Mouse (Mus musculus) retina, postnatal 1 day (tissue): ENCODE data around the gene 1700109H08Rik.
A peak's percentile ranks its signal among the peaks of the same experiment; 100 is the strongest.
"Not testable (repeated sequence)": the region's sequence is repeated elsewhere in the genome, so short reads cannot be mapped to it uniquely, and the experiment has no call there.

Source experiments
- DNase-seq: peaks from one replicate; pipeline ENCODE4 v3.0.0-alpha.2; 2012

The 1700109H08Rik gene

DNA sequence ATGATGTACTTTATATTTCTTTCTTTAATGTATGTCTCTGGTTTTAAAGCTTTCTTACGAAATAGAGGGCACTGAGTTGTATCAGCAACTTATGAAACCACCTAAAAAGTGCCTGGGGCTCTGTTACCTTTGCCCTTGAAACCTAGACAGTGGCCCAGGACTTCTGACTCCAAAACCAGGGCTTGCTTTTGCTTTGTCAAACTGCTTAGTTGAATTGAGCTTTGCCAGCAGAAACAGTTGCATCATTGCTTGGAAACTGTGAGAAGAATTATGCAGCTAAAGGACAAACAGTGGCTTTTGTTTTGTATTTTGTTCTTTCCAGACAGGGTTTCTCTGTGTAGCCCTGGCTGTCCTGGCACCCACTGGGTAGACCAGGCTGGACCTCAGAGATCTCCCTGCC, 28.9 kb downstream of the 1700109H08Rik start:
- no peak for DNase-seq

DNA sequence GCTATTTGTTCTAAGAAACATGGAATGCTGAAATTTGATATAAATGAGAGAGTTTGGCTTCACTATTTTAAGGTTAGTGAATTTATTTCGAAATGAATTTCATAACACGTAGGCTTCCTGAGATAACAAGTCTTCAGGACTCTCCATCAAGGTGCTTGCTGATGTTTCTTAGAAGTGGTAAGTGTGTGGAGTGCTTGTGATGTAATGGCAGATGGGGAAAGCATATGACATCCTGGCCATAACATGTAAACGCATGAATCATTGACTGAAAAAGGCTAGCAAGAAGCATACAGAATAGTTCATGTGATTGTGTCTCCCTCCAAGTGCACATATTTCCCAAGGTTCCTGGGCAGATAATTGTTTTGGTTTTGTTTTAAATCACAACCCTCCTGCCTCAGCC, 29.4 kb downstream of the 1700109H08Rik start:
- no peak for DNase-seq

DNA sequence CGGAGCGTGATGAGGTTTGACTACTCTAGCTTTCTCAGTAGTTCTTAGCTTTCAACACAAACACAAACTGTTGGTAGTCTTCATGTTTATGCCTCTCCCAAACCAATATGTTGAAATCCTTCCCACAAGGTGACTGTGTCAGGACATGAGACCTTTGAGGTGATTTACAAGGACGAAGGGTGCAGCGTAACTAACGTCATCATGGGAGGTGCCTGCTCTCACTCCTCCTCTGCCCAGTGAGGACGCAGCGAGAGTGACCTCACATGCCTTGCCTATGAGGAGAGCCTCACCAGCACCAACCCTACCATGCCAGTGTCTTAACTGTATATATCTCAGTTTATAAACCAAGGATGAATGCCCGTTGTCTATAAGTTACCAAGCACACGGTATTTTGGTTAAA, 35.7 kb downstream of the 1700109H08Rik start:
- DNase-seq = no peak

DNA sequence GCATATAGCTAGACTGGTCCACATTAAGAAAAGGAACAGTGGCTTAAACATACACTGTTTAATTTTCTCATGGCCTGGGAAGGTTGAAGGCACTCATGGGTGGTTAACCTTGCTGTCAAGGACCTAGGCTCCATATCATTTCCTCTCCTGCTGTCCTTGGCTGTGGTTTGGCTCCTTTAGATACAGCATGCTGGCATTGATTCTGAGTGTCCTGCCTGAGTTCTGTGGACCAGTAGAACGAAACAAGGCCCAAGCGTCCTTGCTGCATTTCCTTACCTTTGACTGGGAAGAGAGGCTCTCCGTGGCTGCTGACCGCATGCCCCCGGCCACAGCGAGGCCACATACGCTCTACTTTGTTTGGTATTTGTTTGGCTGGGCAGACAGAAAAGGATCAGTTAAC, 37.9 kb downstream of the 1700109H08Rik start:
- no peak for DNase-seq

DNA sequence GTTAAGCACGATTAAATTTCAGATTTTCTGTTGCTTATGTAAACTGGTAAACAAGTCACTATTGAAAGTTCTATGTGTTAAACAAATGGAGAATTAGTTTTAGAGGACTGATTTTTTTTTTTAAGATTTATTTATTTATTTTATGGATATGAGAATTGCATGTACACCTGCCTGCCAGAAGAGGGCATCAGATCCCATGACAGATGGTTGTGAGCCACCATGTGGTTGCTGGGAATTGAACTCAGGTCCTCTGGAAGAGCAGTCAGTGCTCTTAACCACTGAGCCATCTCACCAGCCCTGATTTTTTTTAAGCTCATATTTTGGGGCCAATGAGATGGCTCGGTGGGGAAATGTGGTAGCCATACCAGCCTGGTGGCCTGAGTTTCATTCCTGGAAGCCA, 40.5 kb downstream of the 1700109H08Rik start:
- not testable (repeated sequence) for DNase-seq

DNA sequence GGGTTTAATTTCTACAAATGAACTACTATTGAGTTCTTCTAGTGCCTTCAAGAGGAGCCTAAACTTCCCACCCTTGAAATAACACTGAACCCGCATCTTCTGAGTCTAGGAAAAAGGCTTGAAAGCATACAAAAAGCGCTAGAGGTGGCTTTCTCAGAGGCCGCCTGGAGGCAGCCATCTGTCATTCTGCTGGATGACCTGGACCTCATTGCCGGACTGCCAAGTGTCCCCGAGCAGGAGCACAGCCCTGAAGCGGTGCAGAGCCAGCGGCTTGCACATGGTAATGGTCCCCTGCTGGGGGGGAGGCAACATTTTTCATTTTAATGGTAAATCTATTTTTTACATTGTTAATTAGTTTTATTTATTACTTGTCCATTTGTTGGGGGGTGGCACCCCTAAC, 49.1 kb downstream of the 1700109H08Rik start:
- no peak for DNase-seq

DNA sequence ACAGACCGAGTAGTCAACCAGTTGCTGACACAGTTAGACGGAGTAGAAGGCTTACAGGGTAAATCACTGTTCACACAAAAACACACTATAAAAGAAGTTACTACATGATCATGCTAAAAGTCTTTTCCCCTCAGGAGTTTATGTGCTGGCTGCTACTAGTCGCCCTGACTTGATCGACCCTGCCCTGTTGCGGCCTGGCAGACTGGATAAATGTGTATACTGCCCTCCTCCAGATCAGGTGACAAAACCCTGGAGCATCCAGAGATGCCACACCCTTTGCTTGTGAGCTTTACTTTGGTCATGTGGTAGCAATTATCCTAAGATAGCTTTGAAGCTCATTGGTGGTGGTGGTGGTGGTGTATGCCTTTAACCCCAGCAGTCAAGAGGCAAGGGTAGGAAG, 58.7 kb downstream of the 1700109H08Rik start:
- no peak for DNase-seq

DNA sequence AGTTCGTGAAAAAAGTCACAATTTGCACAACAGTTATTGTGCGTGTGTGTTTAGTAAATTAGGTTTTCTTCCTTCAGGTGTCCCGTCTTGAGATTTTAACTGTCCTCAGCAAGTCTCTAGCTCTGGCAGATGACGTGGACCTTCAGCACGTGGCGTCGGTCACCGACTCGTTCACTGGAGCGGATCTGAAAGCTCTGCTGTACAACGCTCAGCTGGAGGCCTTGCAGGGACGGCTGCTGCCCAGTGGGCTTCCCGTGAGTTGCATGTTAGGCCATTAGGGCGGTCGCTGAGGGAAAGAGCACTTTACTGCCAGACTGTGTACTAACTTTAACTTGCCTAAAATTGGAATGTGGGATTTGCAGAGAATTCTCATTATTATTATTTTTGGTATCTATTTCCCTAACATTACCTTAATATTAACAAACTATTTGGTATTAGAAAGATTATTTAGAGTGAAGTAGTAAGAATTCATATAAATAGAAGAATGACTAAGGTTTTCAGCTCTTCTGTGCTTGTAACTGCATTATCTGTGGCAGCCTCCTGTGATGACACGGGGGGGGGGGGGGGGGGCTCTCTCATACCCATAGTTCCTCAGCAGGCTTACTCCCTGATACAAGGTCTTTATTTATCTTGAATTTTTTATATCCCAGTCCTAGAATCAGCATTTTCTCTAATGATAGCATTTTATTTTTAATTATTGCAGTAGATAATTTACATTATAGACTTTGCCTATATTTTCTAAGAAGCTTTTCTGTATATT, 60.3 kb downstream of the 1700109H08Rik start:
- DNase-seq = peak; percentile 51

DNA sequence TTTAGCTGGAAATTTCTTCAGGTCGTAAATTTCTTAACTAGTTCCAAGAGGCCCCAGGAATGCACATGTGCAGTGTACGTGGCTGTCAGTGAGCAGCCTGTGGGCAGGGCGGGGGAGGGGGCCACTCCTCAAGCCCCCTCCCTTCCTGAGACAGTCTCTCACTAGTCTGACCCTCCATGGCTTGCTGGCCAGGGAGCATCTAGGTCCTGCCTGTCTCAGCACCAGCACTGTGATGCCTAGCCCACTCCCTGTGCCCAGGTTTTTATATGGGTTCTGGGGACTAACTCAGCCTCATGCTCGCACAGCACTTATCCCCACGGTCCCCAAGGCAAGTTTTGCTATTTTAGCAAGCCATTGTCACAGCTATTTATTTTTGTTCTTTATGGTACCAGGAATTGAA, 60.9 kb downstream of the 1700109H08Rik start:
- no peak for DNase-seq

DNA sequence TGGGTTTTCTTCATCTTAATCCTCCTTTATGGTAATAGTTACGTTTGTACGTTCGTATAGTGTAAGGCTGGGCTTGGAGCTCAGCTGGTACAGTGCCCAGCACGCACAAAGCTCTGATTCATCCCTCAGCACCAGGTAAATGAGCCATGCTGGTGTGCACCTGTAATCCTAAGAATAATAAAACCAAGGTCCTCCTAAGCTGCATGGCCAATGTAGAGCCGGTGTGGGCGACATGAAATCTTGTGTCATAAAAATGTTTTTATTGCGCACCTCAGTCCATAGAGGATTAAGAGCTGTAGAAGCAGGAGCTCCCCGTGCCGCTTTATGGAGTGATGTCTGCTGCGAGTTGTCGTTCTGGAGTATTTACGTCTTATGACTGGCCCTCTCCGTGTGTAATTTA, 61.9 kb downstream of the 1700109H08Rik start:
- DNase-seq = no peak

DNA sequence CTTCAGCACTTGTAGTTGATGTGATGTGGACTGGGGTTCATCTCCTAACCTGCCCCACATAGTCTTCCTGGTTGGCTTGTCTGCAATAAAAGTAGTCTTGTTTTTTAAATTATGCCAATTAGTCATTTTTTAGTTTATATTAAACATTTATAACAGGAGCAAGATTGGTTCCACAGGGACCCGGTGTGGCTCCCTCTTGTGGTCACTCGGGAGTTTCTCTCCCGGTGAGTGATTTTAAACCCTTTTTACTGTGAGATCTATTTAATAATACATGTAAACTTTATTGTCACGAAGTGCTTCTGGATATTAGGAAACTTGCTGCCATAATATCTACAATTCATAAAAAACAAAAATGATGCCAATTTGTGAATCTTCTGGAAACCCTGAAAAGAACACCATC, 62.6 kb downstream of the 1700109H08Rik start:
- peak; percentile 8 for DNase-seq
